Mouse (Mus musculus) ES-E14 (cell line): ENCODE measurements at regions not wholly inside any gene's neighbourhood (a gene's known extent, or its start where the extent isn't known, plus 50 kb on each side); places are given as distances from the start of the nearest gene placed in this dataset.

Source experiments
- HCFC1 ChIP-seq: IDR thresholded peaks from 2 replicates; pipeline ENCODE4 v1.6.1; 2012; ENCODE audit warnings: low read length, inconsistent platforms, borderline replicate concordance; ENCODE audit not compliant: insufficient read depth
- MAFK ChIP-seq: IDR thresholded peaks from 2 replicates; pipeline ENCODE4 v1.6.1; 2014; ENCODE audit warnings: mild to moderate bottlenecking, low read depth, low read length, inconsistent platforms; ENCODE audit not compliant: insufficient read depth

DNA sequence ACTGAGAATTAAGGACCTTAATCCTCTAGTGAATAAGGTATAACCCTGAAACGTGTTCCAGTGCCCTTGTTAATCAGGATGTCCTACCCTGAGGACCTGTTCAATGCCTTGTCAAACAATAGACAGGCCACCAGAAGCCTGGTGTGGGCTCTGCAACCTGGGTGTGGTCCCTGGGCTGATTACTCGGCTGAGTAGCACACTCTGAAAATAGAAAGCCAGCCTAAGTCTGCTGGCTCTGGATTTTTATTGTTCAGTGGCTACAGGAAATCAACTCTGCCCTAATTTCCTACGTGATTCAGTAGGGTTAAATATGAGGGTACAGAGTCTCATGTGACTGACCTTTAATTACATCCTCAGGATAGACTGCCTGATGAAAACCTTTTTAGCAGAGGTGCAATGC lies 113.9 kb upstream of the Adgrl4 start:
- TF ChIP-seq MAFK (no peak), HCFC1 (no peak)
